Mouse (Mus musculus) midbrain, embryonic 16.5 days (tissue): ENCODE results near the gene Aldh3a1. TPM values are rescaled to one million over a fixed set of nuclear protein-coding genes. Genes with fewer than 3 reads are reported as not detected.
A peak's percentile ranks its signal among the peaks of the same experiment; 100 is the strongest.

Experiments
- ATAC-seq: fragments of 200-750 bp; cut with Nextera tagmentation; 2 replicates; pipeline ENCODE4 v1.8.0; 2017; ENCODE audit warnings: moderate TSS enrichment
- H3K27ac ChIP-seq: fragments of 300-500 bp; sonication (generic); 2 replicates; pipeline ENCODE4 v1.5.1; 2014; ENCODE audit warnings: mild to moderate bottlenecking, low read length, mixed read lengths
- H3K27me3 ChIP-seq: fragments of 300-500 bp; sonication (generic); 2 replicates; pipeline ENCODE4 v1.6.1; 2014; ENCODE audit warnings: low read depth, low read length, mixed read lengths; ENCODE audit not compliant: control insufficient read depth, insufficient read depth
- H3K36me3 ChIP-seq: fragments of 300-500 bp; sonication (generic); 2 replicates; pipeline ENCODE4 v1.6.1; 2014; ENCODE audit warnings: mild to moderate bottlenecking, low read length, moderate library complexity, mixed read lengths; ENCODE audit not compliant: control insufficient read depth, insufficient read depth
- H3K4me1 ChIP-seq: fragments of 300-500 bp; sonication (generic); 2 replicates; pipeline ENCODE4 v1.6.1; 2014; ENCODE audit warnings: mild to moderate bottlenecking, low read length, mixed read lengths; ENCODE audit not compliant: control insufficient read depth, insufficient read depth
- H3K4me2 ChIP-seq: fragments of 300-500 bp; sonication (generic); 2 replicates; pipeline ENCODE4 v1.6.1; 2014; ENCODE audit warnings: mild to moderate bottlenecking, low read length, mixed read lengths
- H3K4me3 ChIP-seq: fragments of 300-500 bp; sonication (generic); 2 replicates; pipeline ENCODE4 v1.5.1; 2014; ENCODE audit warnings: low read depth, mild to moderate bottlenecking, low read length, moderate library complexity, mixed read lengths
- H3K9ac ChIP-seq: fragments of 300-500 bp; sonication (generic); 2 replicates; pipeline ENCODE4 v1.6.1; 2014; ENCODE audit warnings: low read depth, low read length, mixed read lengths
- H3K9me3 ChIP-seq: fragments of 300-500 bp; sonication (generic); replicated peaks from 2 replicates; pipeline ENCODE4 v1.6.1; 2014; ENCODE audit warnings: mild to moderate bottlenecking, low read length, mixed read lengths; ENCODE audit not compliant: control insufficient read depth, poor library complexity, severe bottlenecking
- WGBS: fragments of 180-500 bp; shearing (Covaris S2); extraction: QIAGEN DNeasy Blood & Tissue Kit; methylation state at CpG from one replicate; pipeline ENCODE4 v1.1.7; 2014; 5-methylcytosine and 5-hydroxymethylcytosine counted together
- polyA plus RNA-seq: library from polyadenylated mRNA; unstranded; fragments of >200 nt; fragmentation: Nextera tagmentation; extraction: Ambion mirVana; gene quantifications from 2 replicates; pipeline ENCODE4 v1.2.1, GENCODE M21; 2015

Aldh3a1 gene
- polyA plus RNA-seq, 1 experiment from 2014 or later: 0.18 TPM

- 87% methylated on average over 7 of the region's 7 CpGs for WGBS
- Histone ChIP-seq H3K9ac (no peak overlapping the region), H3K9me3 (no peaks in the 10 kb centered on the region), H3K4me1 (no peaks in the 10 kb centered on the region), H3K27ac (no peak overlapping the region), H3K4me2 (no peak overlapping the region), H3K4me3 (no peak overlapping the region), H3K27me3 (no peaks in the 10 kb centered on the region), H3K36me3 (peaks cover 5% of the 10 kb centered on the region)
- ATAC-seq: no peak
Observed at GRCm38 (mm10) chr11:61244406-61244805, 37.1 kb downstream of the Aldh3a1 start.

- WGBS: 72% methylated on average over 10 of the region's 10 CpGs
- Histone ChIP-seq H3K4me1 (no peaks in the 10 kb centered on the region), H3K9ac (no peak overlapping the region)
Observed at GRCm38 (mm10) chr11:61251741-61252140, 44.4 kb downstream of the Aldh3a1 start.

GRCm38 (mm10) chr11:61252807-61253206 is 45.5 kb downstream of the Aldh3a1 start:
- WGBS: 94% methylated on average over 12 of the region's 12 CpGs
- H3K4me1 ChIP-seq: no peaks in the 10 kb centered on the region
- peaks cover 22% of the 10 kb centered on the region for H3K36me3 ChIP-seq
- H3K27ac ChIP-seq: no peak overlapping the region
- ATAC-seq: no peak
- no peak overlapping the region for H3K4me2 ChIP-seq
- H3K9ac ChIP-seq: no peak overlapping the region
- no peaks in the 10 kb centered on the region for H3K27me3 ChIP-seq
- no peaks in the 10 kb centered on the region for H3K9me3 ChIP-seq
- no peak overlapping the region for H3K4me3 ChIP-seq

More at GRCm38 (mm10) chr11:61251741-61252140, 44.4 kb downstream of the Aldh3a1 start:
- Histone ChIP-seq H3K27ac (no peak overlapping the region), H3K4me2 (no peak overlapping the region), H3K4me3 (no peak overlapping the region), H3K36me3 (peaks cover 19% of the 10 kb centered on the region), H3K27me3 (no peaks in the 10 kb centered on the region), H3K9me3 (no peaks in the 10 kb centered on the region)
- no peak for ATAC-seq

GRCm38 (mm10) chr11:61259106-61259505 is 51.8 kb downstream of the Aldh3a1 start:
- no peaks in the 10 kb centered on the region for H3K27me3 ChIP-seq
- H3K9ac ChIP-seq: no peak overlapping the region
- H3K4me2 ChIP-seq: no peak overlapping the region
- H3K4me3 ChIP-seq: no peak overlapping the region
- WGBS: 89% methylated on average over 6 of the region's 6 CpGs
- H3K36me3 ChIP-seq: peaks cover 20% of the 10 kb centered on the region
- no peaks in the 10 kb centered on the region for H3K4me1 ChIP-seq
- H3K9me3 ChIP-seq: no peaks in the 10 kb centered on the region
- no peak for ATAC-seq
- H3K27ac ChIP-seq: no peak overlapping the region

- Histone ChIP-seq H3K27ac (no peak overlapping the region), H3K36me3 (peaks cover 11% of the 10 kb centered on the region), H3K4me3 (no peak overlapping the region), H3K4me1 (peaks cover 8% of the 10 kb centered on the region), H3K4me2 (no peak overlapping the region), H3K9ac (no peak overlapping the region), H3K27me3 (no peaks in the 10 kb centered on the region), H3K9me3 (no peaks in the 10 kb centered on the region)
- 87% methylated on average over 14 of the region's 14 CpGs for WGBS
- ATAC-seq: no peak
Observed at GRCm38 (mm10) chr11:61262516-61262915, 55.2 kb downstream of the Aldh3a1 start.

- ATAC-seq: no peak
- Histone ChIP-seq H3K9me3 (no peaks in the 10 kb centered on the region), H3K36me3 (0 out of 2 replicates have a peak, but pooled peaks cover 8% of the 10 kb centered on the region), H3K4me1 (peaks cover 8% of the 10 kb centered on the region), H3K4me3 (no peak overlapping the region), H3K27me3 (no peaks in the 10 kb centered on the region), H3K9ac (no peak overlapping the region), H3K4me2 (no peak overlapping the region), H3K27ac (no peak overlapping the region)
- 87% methylated on average over 1 of the region's 1 CpGs for WGBS
Observed at GRCm38 (mm10) chr11:61263841-61264240, 56.5 kb downstream of the Aldh3a1 start.

- Histone ChIP-seq H3K36me3 (no peaks in the 10 kb centered on the region), H3K27ac (peak within 1 kb of the TSS; percentile 94), H3K9me3 (no peaks in the 10 kb centered on the region), H3K4me1 (peaks cover 8% of the 10 kb centered on the region), H3K4me2 (peak within 1 kb of the TSS; percentile 54), H3K27me3 (no peaks in the 10 kb centered on the region), H3K4me3 (peak within 1 kb of the TSS; percentile 67), H3K9ac (peak within 1 kb of the TSS; percentile 83)
- peak; percentile 99 for ATAC-seq
- under 1% methylated on average over 58 of the region's 58 CpGs for WGBS
Observed at GRCm38 (mm10) chr11:61266551-61267533, 59.5 kb downstream of the Aldh3a1 start, which contains the start of gene Aldh3a2. Aldh3a2 (minus strand) TSS chr11:61267464.
